Mouse (Mus musculus): ENCODE measurements at regions not wholly inside any gene's neighbourhood (a gene's known extent, or its start where the extent isn't known, plus 50 kb on each side); places are given as distances from the start of the nearest gene placed in this dataset.

DNA sequence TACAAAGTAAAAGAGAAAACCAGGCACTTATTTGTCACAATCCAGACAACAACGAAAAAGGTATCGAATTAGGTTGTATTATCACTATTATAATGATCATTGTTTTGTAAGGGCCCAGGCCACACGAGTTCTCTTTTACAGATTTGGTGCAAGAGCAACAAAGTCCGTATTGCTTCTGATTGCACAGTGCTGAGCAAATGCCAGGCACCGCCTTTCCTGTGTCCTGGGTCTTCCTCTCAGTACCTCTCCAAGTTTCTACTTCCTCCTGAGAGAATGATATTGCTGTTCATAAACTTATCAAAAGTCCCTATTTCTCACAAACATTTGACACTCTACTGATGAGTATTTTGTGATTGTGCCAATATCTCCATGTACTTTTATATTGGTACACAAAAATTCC, 431.3 kb upstream of the Tenm4 start:
- Histone ChIP-seq H3K27ac (ENCODE audit: control insufficient read depth, low read depth, low read length) (no peak overlapping the region), H3K4me1 (ENCODE audit: control insufficient read depth in 1 of 2, insufficient read depth in 2 of 2, low read length in 2 of 2) (no peaks in the 10 kb centered on the region), H3K36me3 (ENCODE audit: control insufficient read depth in 1 of 2, insufficient read depth in 2 of 2, low read length in 2 of 2) (no peaks in the 10 kb centered on the region), H3K9ac (ENCODE audit: control insufficient read depth, low read depth, low read length, poor library complexity, severe bottlenecking) (no peak overlapping the region), H3K4me3 (ENCODE audit: control insufficient read depth in 1 of 2, insufficient read depth in 1 of 2, low read depth in 2 of 2, low read length in 2 of 2) (no peak overlapping the region), H3K9me3 (replicated peaks; ENCODE audit: insufficient read depth, low read length) (no peaks in the 10 kb centered on the region), H3K27me3 (ENCODE audit: control insufficient read depth in 1 of 2, insufficient read depth in 2 of 2, low read length in 2 of 2) (no peaks in the 10 kb centered on the region), H3K79me2 (ENCODE audit: control insufficient read depth, insufficient read depth, low read length, poor library complexity) (no peaks in the 10 kb centered on the region)
- DNase-seq (ENCODE audit: low read depth, low spot score): no peak
- TF ChIP-seq HCFC1 (IDR thresholded peaks at IDR 0.05; ENCODE audit: low read depth, low read length) (no peak), MAFK (IDR thresholded peaks at IDR 0.05; ENCODE audit: borderline replicate concordance, low read depth, low read length) (no peak), ELF1 (IDR thresholded peaks at IDR 0.05; ENCODE audit: low read depth, low read length) (no peak), CHD1 (IDR thresholded peaks at IDR 0.05; ENCODE audit: low read depth, low read length) (no peak), ETS1 (IDR thresholded peaks at IDR 0.05; ENCODE audit: low read depth, low read length) (no peak), NRF1 (IDR thresholded peaks at IDR 0.05; ENCODE audit: insufficient read depth, low read depth, low read length, poor library complexity, severe bottlenecking) (no peak)

DNA sequence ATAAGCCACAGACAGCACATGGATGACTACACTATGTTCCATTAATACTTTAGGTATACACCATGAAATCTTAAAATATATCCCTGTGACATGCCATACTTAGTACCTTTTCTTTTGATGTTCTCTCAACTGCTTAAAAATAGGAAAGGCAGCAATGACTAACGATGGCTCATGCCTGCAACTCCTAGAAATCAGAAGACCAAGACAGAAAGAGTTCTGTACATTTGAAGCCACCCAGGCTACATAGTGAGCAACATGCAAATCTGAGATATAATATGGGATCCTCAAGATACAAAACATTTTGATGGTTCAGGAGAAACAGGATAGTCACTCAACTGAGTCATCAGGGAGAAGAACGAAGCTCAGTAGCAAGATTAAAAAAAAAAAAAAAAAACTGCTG, 412.7 kb upstream of the Tenm4 start:
- no peaks in the 10 kb centered on the region for H3K4me1 ChIP-seq (ENCODE audit: control insufficient read depth in 1 of 2, insufficient read depth in 2 of 2, low read length in 2 of 2)
- H3K27ac ChIP-seq (ENCODE audit: control insufficient read depth, low read depth, low read length): no peak overlapping the region
- no peaks in the 10 kb centered on the region for H3K27me3 ChIP-seq (ENCODE audit: control insufficient read depth in 1 of 2, insufficient read depth in 2 of 2, low read length in 2 of 2)
- no peaks in the 10 kb centered on the region for H3K9me3 ChIP-seq (replicated peaks; ENCODE audit: insufficient read depth, low read length)
- H3K36me3 ChIP-seq (ENCODE audit: control insufficient read depth in 1 of 2, insufficient read depth in 2 of 2, low read length in 2 of 2): no peaks in the 10 kb centered on the region
- TF ChIP-seq CTCF (IDR thresholded peaks at IDR 0.05 in 2 of 3, conservative IDR thresholded peaks at IDR 0.05 in 1 of 3; ENCODE audit: control insufficient read depth in 1 of 3, insufficient read depth in 1 of 3, low read depth in 2 of 3, low read length in 3 of 3, poor library complexity in 1 of 3, severe bottlenecking in 1 of 3) (no peak), MAFK (IDR thresholded peaks at IDR 0.05; ENCODE audit: borderline replicate concordance, low read depth, low read length) (no peak), ZMIZ1 (IDR thresholded peaks at IDR 0.05; ENCODE audit: low read depth, low read length) (no peak), TAL1 (IDR thresholded peaks at IDR 0.05; ENCODE audit: low read length) (no peak), HCFC1 (IDR thresholded peaks at IDR 0.05; ENCODE audit: low read depth, low read length) (no peak), USF1 (IDR thresholded peaks at IDR 0.05; ENCODE audit: low read depth, low read length) (no peak), POLR2AphosphoS5 (IDR thresholded peaks at IDR 0.05; ENCODE audit: borderline replicate concordance, low read depth, low read length) (no peak), MYC (IDR thresholded peaks at IDR 0.05; ENCODE audit: low read depth, low read length) (no peak), POLR2A (IDR thresholded peaks at IDR 0.05; ENCODE audit: control insufficient read depth in 1 of 2, insufficient read depth in 1 of 2, low read depth in 1 of 2, low read length in 2 of 2, poor library complexity in 1 of 2) (no peak), MXI1 (IDR thresholded peaks at IDR 0.05; ENCODE audit: low read depth, low read length) (no peak), SIN3A (IDR thresholded peaks at IDR 0.05; ENCODE audit: low read length) (no peak), JUND (IDR thresholded peaks at IDR 0.05; ENCODE audit: low read depth, low read length) (no peak)
- no peak for DNase-seq (ENCODE audit: low read depth, low spot score)
- H3K79me2 ChIP-seq (ENCODE audit: control insufficient read depth, insufficient read depth, low read length, poor library complexity): no peaks in the 10 kb centered on the region
- H3K4me3 ChIP-seq (ENCODE audit: control insufficient read depth in 1 of 2, insufficient read depth in 1 of 2, low read depth in 2 of 2, low read length in 2 of 2): no peak overlapping the region
- no peak overlapping the region for H3K9ac ChIP-seq (ENCODE audit: control insufficient read depth, low read depth, low read length, poor library complexity, severe bottlenecking)
